Mouse (Mus musculus): Measurements from ENCODE around the gene Acyp2.
"Not testable (repeated sequence)": the region's sequence is repeated elsewhere in the genome, so short reads cannot be mapped to it uniquely, and the experiment has no call there.

Acyp2 gene

DNA sequence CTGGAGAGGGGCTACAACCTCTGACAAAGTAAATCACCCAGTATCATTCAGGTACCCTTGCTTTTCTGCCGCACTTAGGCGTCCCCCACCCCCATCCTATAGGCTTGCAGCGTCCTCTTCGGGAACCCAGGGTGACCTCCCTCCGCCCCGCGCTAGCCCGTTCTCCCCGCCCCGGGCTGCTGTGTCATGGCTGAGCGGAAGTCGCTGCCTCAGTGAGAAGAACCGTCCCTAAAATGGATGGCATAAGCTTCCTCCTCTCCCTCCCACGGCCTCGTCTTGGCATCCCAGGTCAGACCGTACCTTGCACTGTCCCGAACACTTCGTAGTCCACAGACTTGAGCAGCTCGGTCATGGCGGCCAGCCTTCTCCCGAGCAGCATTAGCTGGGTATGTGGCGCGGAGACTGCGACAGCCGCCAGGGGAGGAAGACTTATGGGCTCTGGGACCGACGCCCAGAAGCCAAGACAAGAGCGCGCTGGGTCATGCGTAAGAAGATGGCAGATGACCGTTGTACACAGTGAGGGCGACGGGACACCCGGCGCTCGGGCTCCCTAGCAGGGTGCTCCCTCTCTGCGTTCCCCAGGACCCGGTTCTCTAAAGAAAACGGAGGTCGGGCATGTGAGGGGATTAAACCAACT lies at the start of gene Acyp2:
Gene Acyp2, minus strand, starts transcription at position 587 of the 637 bp plus-strand sequence.
- peak; percentile 82 for DNase-seq (ENCODE audit: low spot score)

DNA sequence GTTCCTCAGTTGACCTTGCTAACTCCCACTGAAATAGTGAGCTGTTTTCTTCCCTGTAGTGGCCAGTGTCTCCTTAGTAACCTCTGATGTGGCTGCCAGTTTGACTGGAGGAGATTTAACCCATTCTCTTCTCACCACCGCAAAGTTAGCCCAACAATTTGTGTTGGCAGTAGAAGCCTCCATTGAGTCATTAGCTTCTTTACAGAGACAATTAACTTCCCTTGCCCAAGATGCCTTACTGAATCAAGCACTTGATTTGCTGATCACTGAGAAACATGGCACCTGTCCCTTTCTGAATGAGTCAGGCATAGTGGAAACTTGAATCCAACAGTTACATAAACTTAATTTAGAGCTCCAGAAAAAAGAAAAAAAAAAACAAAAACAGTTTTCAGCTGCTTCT lies 40.0 kb upstream of the Acyp2 start:
- DNase-seq (ENCODE audit: low spot score) = no peak

DNA sequence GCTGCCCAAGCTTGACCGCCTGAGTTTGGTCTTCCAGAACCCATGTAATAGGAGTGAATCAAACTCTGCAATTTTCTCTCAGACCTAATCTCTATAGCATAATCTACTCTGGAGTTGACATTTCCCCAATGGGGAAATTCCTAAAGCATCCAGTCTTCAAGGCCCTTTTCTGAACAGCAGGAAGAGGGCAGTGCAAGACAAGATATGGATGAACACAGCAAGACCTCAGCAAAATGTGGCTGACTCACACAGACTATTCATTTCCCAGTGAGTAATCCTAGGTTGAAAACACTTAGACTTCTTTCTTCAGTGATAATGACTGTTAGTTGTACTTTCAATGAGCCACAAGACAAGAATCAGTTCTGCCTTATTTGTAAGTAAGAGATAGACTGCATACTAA lies 26.7 kb upstream of the Acyp2 start:
- no peak for DNase-seq (ENCODE audit: low spot score)

DNA sequence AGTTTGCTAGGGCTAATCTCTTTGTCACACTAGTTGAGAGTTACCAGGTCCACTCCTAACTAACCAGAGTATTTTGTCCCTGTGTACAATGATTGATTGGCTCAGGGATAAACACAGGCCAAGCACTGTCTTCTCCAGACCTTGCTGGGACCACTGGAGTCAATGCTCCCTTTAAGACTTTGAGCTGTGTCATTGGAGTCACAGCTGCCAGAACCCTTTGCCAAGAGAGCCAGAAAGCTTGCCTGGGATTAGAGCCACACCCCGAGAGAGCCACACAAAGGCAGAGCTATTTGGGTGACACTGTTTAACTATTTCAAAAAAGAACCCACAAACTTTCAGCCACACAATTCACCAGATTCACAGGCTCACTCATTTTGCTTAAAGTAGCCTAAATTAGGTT lies 23.3 kb upstream of the Acyp2 start:
- DNase-seq (ENCODE audit: low spot score) = no peak

DNA sequence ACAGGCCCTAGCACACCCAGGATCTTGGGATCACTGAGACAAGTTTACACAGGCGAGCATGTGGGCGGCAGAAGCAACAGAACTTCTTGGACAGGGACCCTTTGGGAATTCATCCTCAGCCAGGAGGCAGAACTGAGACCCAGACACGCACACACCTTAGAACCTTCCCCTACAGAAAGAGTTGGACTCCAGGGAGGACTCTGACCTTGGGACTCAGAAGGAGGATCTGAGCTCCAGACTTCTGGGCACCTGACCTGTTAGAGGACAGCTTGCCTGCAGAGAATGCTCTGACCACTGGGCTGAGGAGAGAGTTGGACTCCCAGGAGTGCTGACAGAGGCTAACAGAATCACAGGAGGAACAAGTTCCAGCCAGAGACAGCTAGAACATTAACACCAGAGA lies 13.6 kb upstream of the Acyp2 start:
- DNase-seq (ENCODE audit: low spot score) = no peak

DNA sequence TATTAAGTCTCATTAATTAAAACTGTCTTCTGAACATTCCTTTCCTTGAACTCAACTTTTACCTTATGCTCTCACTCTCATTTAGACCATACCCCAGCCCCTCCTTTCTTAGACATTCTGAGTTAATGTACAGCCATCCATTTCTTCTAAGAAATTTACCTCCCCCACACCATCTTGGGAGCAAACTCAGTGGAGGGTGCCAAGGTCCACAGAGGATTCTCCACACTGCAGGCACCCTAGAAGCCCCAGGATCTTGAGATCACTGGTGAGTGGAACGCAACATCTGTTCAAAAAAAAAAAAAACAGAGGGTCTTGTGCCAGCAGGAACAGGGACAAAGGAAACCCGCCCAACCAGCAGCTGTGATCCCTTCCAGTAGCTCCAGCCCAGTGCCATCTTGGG lies 13.2 kb upstream of the Acyp2 start:
- DNase-seq (ENCODE audit: low spot score) = no peak

DNA sequence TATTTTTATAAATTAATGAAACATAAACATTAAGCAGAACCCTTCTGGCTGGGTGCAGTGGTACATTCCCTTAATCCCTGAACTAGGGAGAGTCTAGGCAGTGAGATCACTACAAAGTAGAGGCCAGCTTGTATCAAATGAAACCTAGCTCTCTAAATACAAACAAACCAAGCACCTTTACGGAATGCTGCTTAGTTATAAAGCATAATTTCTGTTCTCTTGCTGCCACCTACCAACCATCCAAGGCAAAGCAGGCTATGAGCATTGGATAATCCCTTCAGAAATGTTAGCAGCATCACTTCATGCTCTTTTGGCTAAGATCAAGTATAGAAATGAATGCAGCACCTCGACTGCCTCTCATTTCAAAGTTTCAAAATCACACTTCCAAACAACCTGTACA lies 7.7 kb upstream of the Acyp2 start:
- no peak for DNase-seq (ENCODE audit: low spot score)

DNA sequence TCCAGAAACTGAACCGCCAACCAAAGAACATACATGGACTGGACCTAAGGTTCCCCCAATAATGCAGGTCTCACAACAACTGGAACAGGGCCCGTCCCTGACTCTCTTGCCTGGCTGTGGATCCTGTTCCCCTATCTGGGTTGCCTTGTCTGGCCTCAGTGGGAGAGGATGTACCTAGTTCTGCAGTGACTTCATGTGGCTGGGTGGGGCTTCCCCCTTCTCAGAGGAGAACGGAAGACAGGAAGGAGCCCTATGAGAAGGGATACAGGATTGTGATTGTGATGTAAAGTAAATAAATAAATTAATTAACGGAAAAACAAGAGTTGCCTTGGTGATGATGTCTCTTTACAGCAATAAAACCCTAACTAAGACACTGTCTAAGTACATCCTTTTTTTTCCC lies 6.7 kb upstream of the Acyp2 start:
- no peak for DNase-seq (ENCODE audit: low spot score)

DNA sequence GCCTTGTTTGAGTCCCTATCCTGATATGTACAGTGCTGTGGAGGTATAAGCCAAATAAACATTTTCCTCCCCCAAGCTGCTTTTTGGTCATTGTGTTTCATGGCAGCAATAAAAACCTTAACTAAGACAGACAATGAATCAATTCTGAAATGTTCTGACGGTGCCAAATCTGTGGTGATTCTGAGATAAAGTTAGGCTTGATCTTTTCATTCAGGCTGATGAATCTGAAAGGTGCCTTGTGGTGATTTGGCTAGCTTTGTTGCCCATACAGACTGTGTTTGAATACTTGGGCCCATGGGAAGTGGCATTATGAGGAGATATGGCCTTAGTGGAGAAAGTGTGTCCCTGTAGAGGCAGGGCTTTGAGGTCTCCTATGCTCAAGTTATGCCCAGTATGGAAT lies 1.0 kb upstream of the Acyp2 start:
- DNase-seq (ENCODE audit: low spot score) = no peak

DNA sequence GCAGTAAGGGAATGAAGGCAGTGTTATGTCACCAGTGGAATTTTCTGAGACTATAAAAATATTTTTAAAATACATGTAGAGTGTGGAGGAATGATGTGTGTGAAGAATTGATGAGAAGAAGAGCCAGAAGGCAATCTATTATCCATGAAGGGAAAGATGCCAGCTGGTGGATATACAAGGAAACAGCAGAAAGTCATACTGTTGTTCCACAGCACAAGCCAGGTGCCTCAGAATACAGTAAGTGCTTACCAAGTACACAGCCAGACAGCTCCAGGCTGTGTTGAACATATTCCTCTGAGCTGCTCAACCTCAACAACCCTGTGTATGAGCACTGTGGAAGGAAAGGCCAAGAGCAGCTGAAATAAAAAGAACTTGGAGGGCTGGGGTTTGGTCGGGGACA lies 13.7 kb downstream of the Acyp2 start:
- no peak for DNase-seq (ENCODE audit: low spot score)

DNA sequence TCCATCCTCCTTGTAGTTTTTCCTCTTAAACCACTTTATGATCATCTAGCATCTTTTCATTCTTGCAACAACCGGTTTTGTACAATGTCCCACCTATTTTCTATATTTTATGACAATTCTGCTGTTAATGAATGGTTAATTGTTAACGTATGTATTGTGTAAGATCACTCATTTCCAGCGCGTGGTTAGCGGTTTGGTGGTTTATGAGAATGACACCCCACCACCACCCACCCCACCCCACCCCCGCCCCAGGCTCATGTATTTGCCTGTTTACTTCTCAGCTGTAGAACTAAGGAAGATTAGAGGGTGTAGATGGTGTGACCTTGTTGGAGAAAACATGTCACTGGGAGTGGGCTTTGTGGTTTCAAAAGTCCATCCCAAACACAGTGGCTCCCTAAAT lies 18.9 kb downstream of the Acyp2 start:
- DNase-seq (ENCODE audit: low spot score) = no peak

DNA sequence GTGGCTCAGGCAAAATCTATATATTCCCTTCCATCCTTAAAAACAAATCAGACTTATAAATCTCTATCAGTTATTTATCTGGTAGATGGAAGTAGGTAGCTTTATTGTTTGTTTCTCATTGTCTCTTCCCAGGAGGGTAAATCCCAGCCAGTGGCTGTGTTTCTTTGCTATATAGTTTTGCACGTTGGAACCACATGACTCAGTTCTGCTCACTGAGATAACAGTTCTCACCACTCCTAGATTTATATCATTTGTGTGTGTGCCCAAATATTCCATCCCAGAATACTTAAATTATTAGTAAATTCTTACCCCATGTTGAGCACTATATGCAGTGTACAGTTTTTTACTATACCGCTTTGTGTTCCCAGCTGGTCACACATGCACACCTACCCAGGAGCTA lies 26.2 kb downstream of the Acyp2 start:
- no peak for DNase-seq (ENCODE audit: low spot score)

DNA sequence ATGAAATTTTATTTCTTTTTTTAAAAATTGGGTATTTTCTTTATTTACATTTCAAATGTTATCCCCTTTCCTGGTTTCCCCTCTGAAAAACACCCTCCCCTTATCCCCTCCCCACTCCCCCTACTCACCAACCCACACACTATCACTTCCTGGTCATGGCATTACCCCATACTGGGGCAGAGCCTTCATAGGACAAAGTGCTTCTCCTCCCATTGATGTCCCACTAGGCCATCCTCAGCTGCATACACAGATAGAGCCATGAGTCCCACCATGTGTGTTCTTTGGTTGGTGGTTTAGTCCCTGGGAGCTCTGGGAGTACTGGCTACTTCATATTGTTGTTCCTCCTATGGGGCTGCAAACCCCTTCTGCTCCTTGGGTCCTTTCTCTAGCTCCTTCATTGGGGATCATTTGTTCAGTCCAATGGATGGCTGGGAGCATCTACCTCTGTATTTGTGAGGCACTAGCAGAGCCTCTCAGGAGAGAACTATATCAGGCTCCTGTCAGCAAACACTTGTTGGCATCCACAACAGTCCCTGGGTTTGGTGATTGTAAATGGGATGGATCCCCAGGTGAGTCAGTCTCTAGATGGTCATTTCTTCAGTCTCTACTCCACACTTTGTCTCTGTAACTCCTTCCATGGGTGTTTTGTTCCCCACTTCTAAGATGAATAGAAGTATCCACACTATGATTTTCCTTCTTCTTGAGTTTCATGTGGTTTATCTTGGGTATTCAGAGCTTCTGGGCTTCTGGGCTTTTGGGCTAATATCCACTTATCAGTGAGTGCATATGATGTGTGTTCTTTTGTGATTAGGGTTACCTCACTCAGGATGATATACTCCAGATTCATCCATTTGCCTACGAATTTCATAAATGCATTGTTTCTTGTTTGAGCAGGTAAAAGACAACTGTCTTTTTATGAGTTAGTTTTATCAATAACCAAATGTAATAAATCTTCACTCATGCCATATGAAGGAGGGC lies 27.7 kb downstream of the Acyp2 start:
- not testable (repeated sequence) for DNase-seq (ENCODE audit: low spot score)

DNA sequence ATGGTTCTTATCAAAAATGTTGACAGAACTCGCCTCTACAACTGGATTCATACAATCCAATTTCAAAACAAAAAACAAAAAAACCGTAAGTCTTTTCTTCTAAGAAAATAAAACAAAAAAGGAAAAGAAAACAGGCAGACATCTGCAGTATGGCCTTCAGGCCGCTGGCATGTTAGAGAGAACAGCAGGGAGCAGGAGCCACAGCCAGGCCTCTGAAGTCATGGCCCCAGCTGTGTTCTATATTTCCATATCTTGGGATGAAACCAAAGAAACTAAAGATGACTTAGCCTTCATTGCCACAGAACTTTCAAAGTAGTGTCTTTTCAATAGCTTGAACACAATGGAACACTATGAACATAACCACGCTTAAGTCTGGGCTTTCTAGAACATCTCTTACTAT lies 31.2 kb downstream of the Acyp2 start:
- DNase-seq (ENCODE audit: low spot score) = no peak

DNA sequence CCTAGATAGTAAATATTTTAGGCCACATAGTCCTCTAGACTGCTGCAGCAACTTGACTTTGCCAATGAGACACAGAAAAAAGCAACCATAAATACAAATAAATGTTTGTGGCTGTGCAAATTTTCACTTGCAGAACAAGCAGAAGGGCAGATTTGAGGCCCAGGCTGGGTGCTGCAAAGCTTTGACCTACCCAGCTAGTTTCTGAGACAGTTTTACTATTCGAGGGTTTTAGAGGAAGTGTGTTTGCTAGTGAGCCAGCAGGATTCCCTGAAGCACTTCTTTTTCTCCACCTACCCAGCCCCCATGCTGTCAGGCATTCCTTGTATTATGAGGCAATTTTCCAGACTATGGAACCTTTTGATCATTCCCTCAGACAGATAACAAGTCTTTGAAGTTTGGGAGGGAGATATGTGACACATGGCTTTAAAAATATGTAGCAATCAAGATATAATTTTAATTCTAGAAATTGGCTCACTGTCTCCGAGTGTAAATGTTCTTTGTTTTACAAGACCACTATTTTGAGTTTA lies 31.8 kb downstream of the Acyp2 start:
- no peak for DNase-seq (ENCODE audit: low spot score)

DNA sequence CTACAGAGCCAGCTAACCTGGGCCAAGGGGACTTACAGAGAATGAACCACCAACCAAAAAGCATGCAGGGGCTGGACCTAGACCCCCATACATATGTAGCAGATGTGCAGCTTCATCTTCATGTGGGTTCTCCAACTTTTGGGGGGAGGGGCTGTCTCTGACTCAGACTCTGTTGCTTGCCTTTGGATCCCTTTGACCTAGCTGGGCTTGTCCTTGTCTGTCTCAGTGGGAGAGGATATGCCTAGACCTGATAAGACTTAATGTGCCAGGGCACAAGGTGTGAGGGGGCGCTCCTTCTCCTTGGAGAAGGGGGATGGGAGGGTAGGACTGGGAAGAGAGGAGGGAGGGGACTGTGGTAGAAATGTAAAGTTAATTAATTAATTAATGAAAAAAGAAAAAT lies 33.4 kb downstream of the Acyp2 start:
- DNase-seq (ENCODE audit: low spot score) = no peak

DNA sequence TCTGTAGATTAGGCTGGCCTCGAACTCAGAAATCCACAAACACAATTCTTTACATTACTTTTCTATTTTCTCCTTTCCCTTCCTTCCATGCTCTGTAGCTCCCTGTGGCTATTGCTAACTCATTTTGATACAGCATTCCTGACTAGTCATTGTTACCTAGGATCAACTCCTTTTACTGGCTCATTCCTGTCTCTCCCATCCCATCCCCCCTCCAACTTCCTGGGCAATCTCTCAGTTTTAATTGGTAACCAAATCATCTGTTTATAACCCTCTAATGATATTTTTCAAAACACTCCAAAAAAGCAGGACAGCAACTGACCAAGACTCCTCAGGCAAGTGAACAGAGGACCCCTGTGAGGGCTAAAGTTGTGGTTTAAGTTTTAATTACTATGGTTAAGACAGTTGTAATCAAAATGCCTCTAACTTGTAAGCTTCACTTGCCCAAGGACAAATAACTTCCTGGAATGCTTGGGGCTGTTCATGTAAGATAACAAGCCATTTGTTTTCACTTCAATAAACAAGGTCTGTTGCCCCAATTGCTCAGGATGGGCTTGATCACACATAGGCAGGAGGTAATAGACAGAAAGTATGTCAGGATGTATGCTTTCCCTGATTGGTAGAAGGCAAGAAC lies 35.4 kb downstream of the Acyp2 start:
- no peak for DNase-seq (ENCODE audit: low spot score)

DNA sequence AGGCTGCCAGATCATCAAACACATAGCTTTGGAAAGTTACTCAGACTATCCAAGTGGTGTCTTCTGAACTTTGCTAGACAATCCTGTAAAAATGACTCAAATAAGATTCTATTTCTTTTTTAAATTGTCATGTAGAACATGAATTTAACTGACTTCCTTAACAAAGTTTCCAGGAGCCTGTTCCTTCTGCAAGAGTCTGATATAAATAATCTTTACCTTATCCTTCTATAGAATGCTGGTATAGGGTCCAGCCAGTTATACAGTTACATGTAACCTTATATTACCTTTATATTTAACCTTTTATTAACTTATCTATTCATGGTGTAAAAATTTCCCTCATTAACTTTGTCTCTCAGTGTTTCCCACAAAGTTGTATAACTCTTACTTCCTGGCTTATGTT lies 36.7 kb downstream of the Acyp2 start:
- DNase-seq (ENCODE audit: low spot score) = no peak

DNA sequence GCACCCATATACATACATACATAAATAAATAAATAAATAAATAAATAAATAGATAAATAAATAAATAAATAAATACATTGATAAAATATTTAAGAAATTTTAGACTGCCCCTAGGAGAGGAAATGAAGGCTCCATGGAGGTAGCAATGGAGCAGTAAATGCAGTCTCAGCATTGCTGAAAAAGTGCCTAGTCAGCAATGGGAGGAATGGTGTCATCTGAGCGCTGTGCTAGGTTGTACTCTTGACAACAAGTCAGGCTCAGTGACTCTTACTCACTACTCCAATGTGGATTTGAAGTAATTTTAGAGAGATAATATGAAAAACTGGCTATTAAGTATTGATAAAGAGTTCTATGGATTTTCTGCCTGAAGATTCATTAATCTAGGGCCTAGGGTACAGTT lies 40.1 kb downstream of the Acyp2 start:
- DNase-seq (ENCODE audit: low spot score) = no peak

DNA sequence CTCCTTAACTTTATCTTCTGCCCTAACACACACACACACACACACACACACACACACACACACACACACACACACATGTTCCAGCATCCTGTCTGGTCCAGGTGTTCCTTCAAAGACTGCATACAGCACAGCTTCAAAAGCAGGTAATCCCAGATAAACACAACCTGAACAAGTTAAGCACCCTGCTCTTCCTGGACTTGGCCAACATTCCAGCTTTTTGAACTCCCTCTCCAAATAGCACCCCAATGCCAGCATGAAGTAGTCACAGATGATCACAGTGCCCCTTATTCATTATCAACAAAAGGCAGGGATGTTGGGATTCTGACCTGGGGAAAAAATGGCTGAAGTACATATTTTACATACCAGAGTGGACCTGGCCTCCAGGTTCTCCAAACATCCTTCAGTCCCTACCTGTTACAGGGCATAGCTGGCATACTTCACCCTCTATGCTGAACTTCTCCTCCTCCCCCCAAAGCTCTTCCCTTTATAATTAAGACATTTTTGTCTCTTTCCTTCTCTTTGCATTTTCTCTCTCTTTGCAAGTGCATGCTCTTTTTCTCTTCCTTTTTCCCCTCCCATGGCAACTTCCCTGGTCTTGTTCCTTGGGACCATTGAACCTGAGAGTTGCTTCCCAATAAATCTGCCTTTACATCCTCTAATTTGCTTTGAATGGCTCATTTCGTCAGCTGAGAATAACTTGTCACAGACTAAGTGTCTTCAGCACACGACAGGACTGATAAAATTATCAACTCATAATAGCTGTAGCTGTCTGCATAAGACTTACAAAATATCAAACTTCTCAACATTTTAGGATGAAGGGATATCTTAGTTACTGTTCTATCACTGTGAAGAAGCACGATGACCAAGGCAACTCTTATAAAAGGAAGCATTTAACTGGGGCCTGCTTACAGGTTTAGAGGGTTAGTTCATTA lies 41.5 kb downstream of the Acyp2 start:
- no peak for DNase-seq (ENCODE audit: low spot score)

DNA sequence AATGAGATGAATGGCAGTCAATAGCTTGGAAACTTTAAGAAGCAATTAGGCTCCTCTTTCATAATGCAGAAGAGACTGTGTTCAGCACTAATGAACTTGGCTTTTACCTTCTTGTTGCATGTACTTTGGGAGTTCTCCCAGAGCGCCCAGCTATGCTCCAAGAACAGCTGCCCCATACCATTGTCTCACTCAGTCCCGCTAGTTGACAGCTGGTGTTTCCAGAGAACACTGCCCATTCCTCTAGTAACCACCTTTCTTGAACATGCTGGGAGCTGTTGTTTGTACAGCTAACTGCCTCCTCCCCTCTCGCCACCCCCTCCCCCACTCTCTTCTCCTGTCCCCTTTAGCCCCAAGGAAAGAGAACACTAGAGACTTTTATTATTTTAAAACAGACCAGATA lies 52.1 kb downstream of the Acyp2 start:
- no peak for DNase-seq (ENCODE audit: low spot score)

DNA sequence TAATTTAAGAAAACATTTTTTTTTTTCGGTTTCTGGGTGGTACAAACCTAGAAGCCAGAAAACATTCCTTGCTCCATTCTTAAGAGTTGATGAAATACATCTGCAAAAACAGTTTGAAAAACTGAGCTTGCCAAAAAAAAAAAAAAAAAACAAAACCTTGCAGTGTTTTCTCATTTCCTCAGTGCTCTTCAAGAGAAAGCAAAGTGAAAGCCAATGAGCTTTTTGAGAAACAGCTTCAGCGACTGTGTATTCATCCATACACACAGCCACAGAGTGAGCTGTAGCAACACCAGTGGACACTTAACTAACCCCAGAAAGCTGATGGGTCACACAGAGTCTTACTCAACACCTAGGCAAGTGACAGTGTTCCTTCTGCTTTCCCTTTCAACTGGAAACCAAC lies 69.4 kb downstream of the Acyp2 start:
- no peak for DNase-seq (ENCODE audit: low spot score)

Data from ovary, adult 18-20 months (tissue).